Mouse (Mus musculus) small intestine, adult 2 months (tissue): ENCODE results near the gene Atp2b2.

Experiments used
- CTCF ChIP-seq: fragments of 200-500 bp; IDR thresholded peaks from 2 replicates; pipeline ENCODE4 v1.5.1; 2012; ENCODE audit warnings: low read depth, mild to moderate bottlenecking, control low read depth, inconsistent platforms, low read length, moderate library complexity, mixed read lengths; ENCODE audit not compliant: insufficient replicate concordance, insufficient read length; ENCODE audit errors: extremely low read depth
- POLR2A ChIP-seq: fragments of 200-500 bp; IDR thresholded peaks from 2 replicates; pipeline ENCODE4 v1.6.1; 2012; ENCODE audit warnings: low read depth, mild to moderate bottlenecking, control low read depth, inconsistent platforms, low read length, moderate library complexity

DNA sequence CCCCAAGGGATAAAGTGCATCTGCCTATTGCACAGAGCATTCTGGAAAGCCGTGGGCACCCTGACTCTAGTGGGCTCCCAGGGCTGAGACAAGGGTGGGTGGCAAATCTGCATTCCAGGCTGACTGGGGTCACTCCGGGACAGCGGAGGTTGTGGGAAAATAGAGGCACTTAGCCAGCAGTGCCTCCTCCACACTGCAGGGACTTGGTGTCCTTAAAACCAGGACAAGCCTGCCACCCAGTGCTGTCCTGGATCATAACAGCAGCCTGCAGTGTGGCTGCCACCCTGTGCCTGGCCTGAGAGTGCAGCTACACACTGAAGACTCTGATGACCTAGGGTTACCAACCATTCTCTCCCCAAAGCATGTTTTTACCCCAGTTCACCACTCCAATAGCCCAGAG, 34.1 kb upstream of the Atp2b2 start:
- TF ChIP-seq POLR2A (no peak), CTCF (no peak)
